Mouse (Mus musculus): ENCODE measurements at regions not wholly inside any gene's neighbourhood (a gene's known extent, or its start where the extent isn't known, plus 50 kb on each side); places are given as distances from the start of the nearest gene placed in this dataset.

DNA sequence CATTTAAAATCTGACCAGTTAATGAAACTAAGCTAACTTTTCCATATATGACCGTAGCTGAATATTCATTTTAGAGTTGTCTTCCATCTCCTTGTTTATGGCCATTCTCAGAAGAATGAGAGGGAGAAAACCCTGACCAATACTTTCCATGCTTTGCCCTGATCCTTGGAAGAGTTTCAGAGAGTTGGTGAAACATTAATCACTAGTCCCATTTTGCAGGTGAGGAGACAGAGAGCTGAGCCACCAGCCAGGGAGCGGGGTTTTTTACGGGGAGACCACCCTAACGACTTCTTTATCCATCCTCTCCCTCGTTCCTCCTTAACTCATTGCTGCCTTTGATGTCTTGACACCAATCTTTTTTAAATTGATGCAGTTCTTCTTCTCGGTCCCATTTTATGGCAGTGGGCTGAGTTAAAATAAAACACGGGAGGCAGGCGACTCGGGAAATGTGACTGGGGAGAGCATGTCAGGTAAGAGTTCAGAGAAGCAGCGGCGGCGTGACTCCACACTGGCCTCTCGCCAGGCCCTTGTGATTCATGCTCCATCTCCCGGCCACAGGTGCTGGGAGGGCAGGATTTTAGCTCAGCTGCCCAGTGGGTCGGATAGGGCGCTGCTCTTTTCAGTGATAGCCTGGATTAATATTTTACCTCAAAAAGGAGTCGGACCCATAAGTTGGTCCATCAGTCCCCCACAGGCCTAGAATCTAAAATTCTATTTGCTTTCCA lies 81.3 kb upstream of the Nrip1 start:
- TF ChIP-seq CTCF (IDR thresholded peaks at IDR 0.05; ENCODE audit: borderline replicate concordance, insufficient read depth, low read depth, low read length) (no peak), POLR2A (IDR thresholded peaks at IDR 0.05; ENCODE audit: borderline replicate concordance, insufficient read depth, low read length) (no peak)

All from cerebellum, adult 2 months (tissue).